Mouse (Mus musculus) intestine, embryonic 15.5 days (tissue): ENCODE measurements at regions not wholly inside any gene's neighbourhood (a gene's known extent, or its start where the extent isn't known, plus 50 kb on each side); places are given as distances from the start of the nearest gene placed in this dataset.

ENCODE experiments used
- ATAC-seq: fragments of 200-750 bp; cut with Nextera tagmentation; 2 replicates; pipeline ENCODE4 v1.8.0; 2017; ENCODE audit warnings: moderate TSS enrichment, moderate library complexity
- H3K27ac ChIP-seq: fragments of 300-500 bp; sonication (generic); 2 replicates; pipeline ENCODE4 v1.5.1; 2015; ENCODE audit warnings: mild to moderate bottlenecking, inconsistent platforms
- H3K27me3 ChIP-seq: fragments of 300-500 bp; sonication (generic); replicated peaks from 2 replicates; pipeline ENCODE4 v1.6.1; 2015; ENCODE audit warnings: inconsistent platforms
- H3K36me3 ChIP-seq: fragments of 300-500 bp; sonication (generic); 2 replicates; pipeline ENCODE4 v1.6.1; 2015; ENCODE audit warnings: inconsistent platforms
- H3K4me1 ChIP-seq: fragments of 300-500 bp; sonication (generic); replicated peaks from 2 replicates; pipeline ENCODE4 v1.6.1; 2015; ENCODE audit warnings: inconsistent platforms
- H3K4me2 ChIP-seq: fragments of 300-500 bp; sonication (generic); replicated peaks from 2 replicates; pipeline ENCODE4 v1.6.1; 2015; ENCODE audit warnings: mild to moderate bottlenecking, inconsistent platforms
- H3K4me3 ChIP-seq: fragments of 300-500 bp; sonication (generic); replicated peaks from 2 replicates; pipeline ENCODE4 v1.5.1; 2015; ENCODE audit warnings: inconsistent platforms
- H3K9ac ChIP-seq: fragments of 300-500 bp; sonication (generic); 2 replicates; pipeline ENCODE4 v1.6.1; 2015; ENCODE audit warnings: inconsistent platforms
- H3K9me3 ChIP-seq: fragments of 300-500 bp; sonication (generic); 2 replicates; pipeline ENCODE4 v1.6.1; 2016; ENCODE audit warnings: inconsistent platforms
- WGBS: fragments of 180-500 bp; shearing (Covaris S2); methylation state at CpG from one replicate; pipeline ENCODE4 v1.1.7; 2015; 5-methylcytosine and 5-hydroxymethylcytosine counted together

- Histone ChIP-seq H3K9me3 (no peaks in the 10 kb centered on the region), H3K4me2 (no peak overlapping the region), H3K27me3 (no peaks in the 10 kb centered on the region), H3K36me3 (no peaks in the 10 kb centered on the region), H3K4me1 (no peaks in the 10 kb centered on the region), H3K4me3 (no peak overlapping the region), H3K9ac (no peak overlapping the region), H3K27ac (no peak overlapping the region)
- no peak for ATAC-seq
- WGBS, result 73% methylated on average over 1 of the region's 1 CpGs
These were observed 229.8 kb downstream of the Cmpk2 start for GRCm38 (mm10) chr12:26698838-26699237.

DNA sequence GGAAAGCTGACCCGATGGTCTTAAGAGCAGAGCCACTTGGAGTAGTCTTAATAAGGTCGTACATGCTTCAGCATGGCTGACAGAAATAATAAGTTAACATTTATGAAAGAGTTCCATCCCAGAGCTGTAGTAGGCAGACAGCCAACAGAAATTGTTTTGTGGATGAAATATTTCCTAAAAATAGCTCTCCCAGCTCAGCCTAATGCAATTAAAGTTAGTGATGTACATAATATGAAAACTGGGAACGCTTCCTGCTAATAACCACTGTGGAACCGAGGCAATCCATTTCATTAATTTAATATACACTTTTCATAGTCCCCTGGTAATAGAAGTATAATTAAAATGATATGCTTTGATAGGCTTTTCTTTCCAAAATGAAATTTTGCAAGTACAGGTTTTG lies 219.0 kb downstream of the Cmpk2 start:
- H3K36me3 ChIP-seq, result no peaks in the 10 kb centered on the region
- H3K9ac ChIP-seq, result no peak overlapping the region
- H3K27ac ChIP-seq, result no peak overlapping the region
- H3K4me2 ChIP-seq, result no peak overlapping the region
- H3K4me1 ChIP-seq, result no peaks in the 10 kb centered on the region
- no peaks in the 10 kb centered on the region for H3K27me3 ChIP-seq
- H3K9me3 ChIP-seq, result no peaks in the 10 kb centered on the region
- H3K4me3 ChIP-seq, result no peak overlapping the region
- WGBS, result 53% methylated on average over 4 of the region's 4 CpGs
- no peak for ATAC-seq

GRCm38 (mm10) chr12:26680568-26680947 lies 211.6 kb downstream of the Cmpk2 start:
- Histone ChIP-seq H3K4me3 (no peak overlapping the region), H3K36me3 (no peaks in the 10 kb centered on the region), H3K4me1 (no peaks in the 10 kb centered on the region), H3K4me2 (no peak overlapping the region), H3K27me3 (no peaks in the 10 kb centered on the region), H3K27ac (no peak overlapping the region), H3K9me3 (no peaks in the 10 kb centered on the region), H3K9ac (no peak overlapping the region)
- 47% methylated on average over 3 of the region's 3 CpGs for WGBS
- no peak for ATAC-seq

DNA sequence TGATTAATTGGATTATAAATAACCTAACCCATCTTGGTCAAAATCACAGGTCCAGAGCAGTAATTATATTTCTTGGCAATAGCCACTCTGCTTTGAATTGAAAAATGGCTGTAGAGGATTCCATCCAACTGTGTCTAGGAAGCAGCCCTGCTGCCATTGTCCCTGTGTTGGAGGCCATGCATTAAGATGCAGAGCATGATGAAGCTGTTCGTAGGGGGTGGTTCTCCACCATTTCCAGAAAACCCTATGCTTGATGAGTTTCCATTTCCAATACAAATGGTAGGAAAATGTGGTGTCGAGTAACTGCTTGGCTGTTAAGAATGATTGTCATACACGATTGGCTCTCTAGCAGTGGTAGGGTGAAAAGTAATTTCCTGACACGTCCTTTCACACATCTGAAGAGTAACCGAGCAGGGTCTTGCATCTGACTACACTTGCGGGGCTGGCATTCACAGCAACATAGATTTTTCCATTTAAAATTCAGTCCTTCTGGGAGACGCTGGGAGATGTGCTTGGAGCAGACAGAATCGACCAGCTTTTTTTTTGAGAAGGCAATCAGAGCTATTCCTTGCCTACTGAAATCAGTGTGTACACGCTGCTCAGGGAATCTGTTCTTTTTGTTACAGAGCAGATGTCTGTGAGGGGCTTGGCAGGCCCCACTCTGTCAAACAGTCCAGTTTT lies 211.0 kb downstream of the Cmpk2 start:
- 74% methylated on average over 9 of the region's 9 CpGs for WGBS
- Histone ChIP-seq H3K4me2 (no peak overlapping the region), H3K9ac (no peak overlapping the region), H3K9me3 (no peaks in the 10 kb centered on the region), H3K4me1 (no peaks in the 10 kb centered on the region), H3K4me3 (no peak overlapping the region), H3K36me3 (no peaks in the 10 kb centered on the region), H3K27ac (no peak overlapping the region), H3K27me3 (no peaks in the 10 kb centered on the region)
- no peak for ATAC-seq

DNA sequence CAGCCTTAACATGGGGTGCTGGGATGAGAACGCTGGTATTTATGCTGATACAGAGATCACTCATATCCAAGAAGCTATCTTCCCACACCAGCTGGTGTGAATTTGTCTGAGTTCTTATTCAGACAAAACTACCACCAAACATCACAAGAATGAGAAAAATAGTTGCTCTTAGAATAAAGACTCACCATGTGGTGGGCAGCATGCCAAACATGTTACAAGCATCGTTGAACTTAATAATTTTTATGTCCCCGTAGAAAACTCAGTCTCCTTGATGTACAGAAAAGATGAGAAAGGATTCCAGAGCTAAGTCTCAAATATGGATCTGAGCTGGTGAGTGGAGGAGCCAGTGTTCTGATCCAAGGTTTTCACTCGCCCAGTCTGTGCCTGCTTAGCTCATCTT lies 196.5 kb downstream of the Cmpk2 start:
- Histone ChIP-seq H3K36me3 (no peaks in the 10 kb centered on the region), H3K27me3 (no peaks in the 10 kb centered on the region), H3K4me3 (no peak overlapping the region), H3K27ac (no peak overlapping the region), H3K9ac (no peak overlapping the region), H3K4me2 (no peak overlapping the region), H3K4me1 (no peaks in the 10 kb centered on the region), H3K9me3 (no peaks in the 10 kb centered on the region)
- ATAC-seq, result no peak
- 67% methylated on average over 4 of the region's 4 CpGs for WGBS

DNA sequence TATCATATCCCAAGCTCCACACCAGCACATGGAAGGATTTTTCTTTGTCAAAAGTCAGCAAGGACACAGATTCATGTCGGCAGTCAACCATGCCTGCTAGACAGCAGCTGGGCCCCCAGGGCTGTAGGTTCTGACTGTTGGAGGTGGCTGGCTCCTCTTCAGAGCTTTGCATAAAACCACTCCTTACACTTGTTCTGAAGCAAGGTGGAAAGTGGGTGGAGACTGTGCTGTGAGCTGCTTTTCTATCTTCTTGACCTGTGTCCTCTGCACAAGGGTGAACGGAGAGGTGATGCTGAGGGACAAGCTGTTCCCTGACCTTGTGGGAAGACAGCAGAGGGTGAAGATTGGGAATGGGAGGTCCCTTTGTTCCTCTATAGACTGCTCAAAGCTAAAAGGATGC lies 185.2 kb downstream of the Cmpk2 start:
- Histone ChIP-seq H3K27ac (no peak overlapping the region), H3K36me3 (no peaks in the 10 kb centered on the region), H3K27me3 (no peaks in the 10 kb centered on the region), H3K4me3 (no peak overlapping the region), H3K4me1 (no peaks in the 10 kb centered on the region), H3K9ac (no peak overlapping the region), H3K9me3 (no peaks in the 10 kb centered on the region), H3K4me2 (no peak overlapping the region)
- no peak for ATAC-seq
- 88% methylated on average over 2 of the region's 2 CpGs for WGBS

- Histone ChIP-seq H3K27me3 (no peaks in the 10 kb centered on the region), H3K4me2 (no peak overlapping the region), H3K4me1 (no peaks in the 10 kb centered on the region), H3K9me3 (no peaks in the 10 kb centered on the region), H3K4me3 (no peak overlapping the region), H3K27ac (no peak overlapping the region), H3K9ac (no peak overlapping the region), H3K36me3 (no peaks in the 10 kb centered on the region)
- WGBS, result 63% methylated on average over 6 of the region's 6 CpGs
- ATAC-seq, result no peak
These were observed 184.8 kb downstream of the Cmpk2 start for GRCm38 (mm10) chr12:26653781-26654180.

- no peak overlapping the region for H3K4me2 ChIP-seq
- H3K27me3 ChIP-seq, result no peaks in the 10 kb centered on the region
- no peaks in the 10 kb centered on the region for H3K4me1 ChIP-seq
- ATAC-seq, result no peak
- no peak overlapping the region for H3K4me3 ChIP-seq
- H3K27ac ChIP-seq, result no peak overlapping the region
- H3K9ac ChIP-seq, result no peak overlapping the region
- no peaks in the 10 kb centered on the region for H3K36me3 ChIP-seq
- H3K9me3 ChIP-seq, result no peaks in the 10 kb centered on the region
These were observed 177.1 kb downstream of the Cmpk2 start for GRCm38 (mm10) chr12:26646141-26646540.

DNA sequence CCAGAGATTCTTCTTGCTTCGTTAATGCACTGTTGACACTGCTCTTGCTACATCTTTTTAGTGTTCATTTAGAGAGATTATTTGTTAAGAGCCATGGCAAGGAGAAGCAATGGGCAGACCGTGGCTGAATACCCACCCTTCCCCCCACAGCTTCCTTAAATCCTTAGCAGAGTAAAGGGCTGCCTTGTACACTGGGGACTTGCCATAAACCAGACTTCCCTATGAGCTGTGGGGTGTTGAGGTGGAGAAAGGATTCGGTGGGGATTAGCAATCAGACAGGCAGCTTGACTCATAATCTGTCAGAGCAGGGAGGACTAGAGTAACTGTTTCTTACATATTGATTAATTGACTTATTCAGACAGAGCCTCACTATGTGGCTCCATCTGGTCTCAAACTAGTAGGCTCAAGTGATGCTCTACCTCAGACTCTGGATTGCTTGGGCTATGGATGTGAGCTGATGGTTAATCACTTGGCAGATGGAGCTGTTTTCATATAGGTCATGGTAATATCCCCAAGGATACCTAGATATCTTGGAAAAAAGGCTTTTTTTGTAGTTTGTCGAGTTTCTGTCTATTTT lies 166.7 kb downstream of the Cmpk2 start:
- ATAC-seq, result no peak
- H3K4me1 ChIP-seq, result no peaks in the 10 kb centered on the region
- H3K9ac ChIP-seq, result no peak overlapping the region
- WGBS, result 54% methylated on average over 4 of the region's 4 CpGs
- H3K36me3 ChIP-seq, result no peaks in the 10 kb centered on the region
- no peak overlapping the region for H3K27ac ChIP-seq
- no peak overlapping the region for H3K4me3 ChIP-seq
- H3K9me3 ChIP-seq, result no peaks in the 10 kb centered on the region
- no peak overlapping the region for H3K4me2 ChIP-seq
- H3K27me3 ChIP-seq, result no peaks in the 10 kb centered on the region

GRCm38 (mm10) chr12:26635253-26635652 lies 166.2 kb downstream of the Cmpk2 start:
- no peak overlapping the region for H3K4me3 ChIP-seq
- no peak overlapping the region for H3K4me2 ChIP-seq
- H3K9ac ChIP-seq, result no peak overlapping the region
- no peak overlapping the region for H3K27ac ChIP-seq
- H3K9me3 ChIP-seq, result no peaks in the 10 kb centered on the region
- H3K36me3 ChIP-seq, result no peaks in the 10 kb centered on the region
- WGBS, result 36% methylated on average over 3 of the region's 3 CpGs
- H3K4me1 ChIP-seq, result no peaks in the 10 kb centered on the region
- no peaks in the 10 kb centered on the region for H3K27me3 ChIP-seq
- no peak for ATAC-seq

- no peak overlapping the region for H3K27ac ChIP-seq
- H3K4me2 ChIP-seq, result no peak overlapping the region
- no peak overlapping the region for H3K9ac ChIP-seq
- 54% methylated on average over 1 of the region's 1 CpGs for WGBS
- no peaks in the 10 kb centered on the region for H3K36me3 ChIP-seq
- no peaks in the 10 kb centered on the region for H3K4me1 ChIP-seq
- H3K9me3 ChIP-seq, result no peaks in the 10 kb centered on the region
- no peak for ATAC-seq
- H3K4me3 ChIP-seq, result no peak overlapping the region
- H3K27me3 ChIP-seq, result no peaks in the 10 kb centered on the region
These were observed 162.8 kb downstream of the Cmpk2 start for GRCm38 (mm10) chr12:26631795-26632122.

GRCm38 (mm10) chr12:26631111-26631794 lies 162.2 kb downstream of the Cmpk2 start:
- Histone ChIP-seq H3K27ac (no peak overlapping the region), H3K4me3 (no peak overlapping the region), H3K4me1 (no peaks in the 10 kb centered on the region), H3K9me3 (no peaks in the 10 kb centered on the region), H3K27me3 (no peaks in the 10 kb centered on the region), H3K4me2 (no peak overlapping the region), H3K36me3 (no peaks in the 10 kb centered on the region), H3K9ac (no peak overlapping the region)
- ATAC-seq, result no peak
- WGBS, result 49% methylated on average over 4 of the region's 4 CpGs
